Mouse (Mus musculus) gastrocnemius, adult 2 months (tissue): ENCODE measurements around the gene Slc16a11. TPM values are rescaled to one million over a fixed set of nuclear protein-coding genes. Genes with fewer than 3 reads are reported as not detected.

Source experiments
- DNase-seq: peaks from one replicate; pipeline ENCODE4 v3.0.0; 2022
- H3K27ac ChIP-seq: fragments of 200-600 bp; 2 replicates; pipeline ENCODE4 v1.8.1; 2022; ENCODE audit warnings: mild to moderate bottlenecking
- H3K4me3 ChIP-seq: fragments of 200-600 bp; 2 replicates; pipeline ENCODE4 v1.8.1; 2022; ENCODE audit warnings: mild to moderate bottlenecking, moderate library complexity
- CTCF ChIP-seq: fragments of 200-600 bp; IDR thresholded peaks from 2 replicates; pipeline ENCODE4 v1.8.1; 2022; ENCODE audit warnings: antibody characterized with exemption, mild to moderate bottlenecking, moderate library complexity
- intact Hi-C: fragments of 180-260 bp; cut with DNase I; formaldehyde crosslinking; loops from one replicate; pipeline ENCODE4 v1.15.1; 2025
- microRNA-seq: library from miRNA; unstranded; fragments of <30 nt; microRNA quantifications from one replicate; pipeline ENCODE4 v1.2.0, GENCODE M21; 2021
- total RNA-seq, 2 experiments: library from RNA; stranded (reverse); gene quantifications; 2 replicates each; pipeline ENCODE4 v1.2.3; 2021

Gene Slc16a11
- total RNA-seq, 2 experiments from 2014 or later, result not detected

DNA sequence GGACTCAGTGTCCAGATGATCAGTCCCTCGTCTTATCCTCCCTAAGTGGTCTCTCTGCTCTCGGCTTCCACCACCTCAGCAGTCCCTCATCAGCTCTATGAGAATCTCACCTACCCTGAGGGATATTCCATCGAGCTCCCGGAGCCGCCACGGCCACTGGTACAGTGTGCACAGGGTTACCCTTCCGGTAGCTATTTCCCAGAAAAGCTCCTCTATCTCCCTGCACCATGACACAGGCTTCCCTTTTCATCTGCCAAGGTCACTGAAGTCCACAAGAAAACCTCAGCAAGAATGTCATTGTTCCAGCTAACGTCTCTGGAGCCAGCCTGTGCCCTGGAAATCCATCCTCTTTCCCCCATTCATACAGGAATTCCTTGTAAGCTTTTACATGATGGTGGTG is 39.3 kb downstream of the Slc16a11 start:
- TF ChIP-seq CTCF, result no peak
- H3K4me3 ChIP-seq, result no peak overlapping the region
- no peak overlapping the region for H3K27ac ChIP-seq
- intact Hi-C loops, result no loop called here
- no peak for DNase-seq

- no peak for TF ChIP-seq CTCF
- no peak for DNase-seq
- Histone ChIP-seq H3K4me3 (peak overlapping the region; percentile 72), H3K27ac (no peak overlapping the region; the same call in 1 of the 2 replicates)
- intact Hi-C loops, result no loop called here
These were observed 41.8 kb downstream of the Slc16a11 start for GRCm38 (mm10) chr11:70254337-70254736.

- peak within 1 kb of the TSS; percentile 72 for H3K4me3 ChIP-seq
- peak; percentile 66 for TF ChIP-seq CTCF
- peak; percentile 70 for DNase-seq
- H3K27ac ChIP-seq, result peak within 1 kb of the TSS; percentile 69; the same call in 1 of the 2 replicates
- intact Hi-C loops, result loop anchor here (1.0 kb wide), 1 partner anchor 54 kb away; no protein-coding TSS in a partner anchor
These were observed 42.5 kb downstream of the Slc16a11 start, which contains the start of gene Alox12 for GRCm38 (mm10) chr11:70254931-70255531. Gene Alox12, minus strand, starts transcription at chr11:70255353.

- no peak for DNase-seq
- intact Hi-C loops, result no loop called here
- no peak overlapping the region for H3K27ac ChIP-seq
- no peak for TF ChIP-seq CTCF
- H3K4me3 ChIP-seq, result no peak overlapping the region
These were observed 46.5 kb downstream of the Slc16a11 start for GRCm38 (mm10) chr11:70259035-70259434.

GRCm38 (mm10) chr11:70265252-70265651 is 52.7 kb downstream of the Slc16a11 start:
- H3K27ac ChIP-seq, result peak overlapping the region; percentile 63; the same call in 1 of the 2 replicates
- H3K4me3 ChIP-seq, result no peak overlapping the region
- intact Hi-C loops, result no loop called here

GRCm38 (mm10) chr11:70265819-70266218 is 53.3 kb downstream of the Slc16a11 start:
- Histone ChIP-seq H3K4me3 (no peak overlapping the region), H3K27ac (peak overlapping the region; percentile 63)
- intact Hi-C loops, result no loop called here
- DNase-seq, result no peak
- no peak for TF ChIP-seq CTCF

More at GRCm38 (mm10) chr11:70265252-70265651, 52.7 kb downstream of the Slc16a11 start:
- TF ChIP-seq CTCF, result no peak
- no peak for DNase-seq

Small RNA genes within 50 kb of the gene (microRNA-seq; reads per million reads assigned to microRNA genes)
- 8,733 reads per million, percentile 92 among the genes with 10 or more reads in this experiment for gene Mir195a
- not detected for gene Mir497
- gene Mir497b, result not detected

Other genes starting within 250 kb of the Slc16a11 start
- not detected for gene Cldn7, start 248.0 kb upstream of the Slc16a11 start, total RNA-seq
- 100 to 1,000 TPM; 217 to 261 TPM for gene Ctdnep1, start 231.6 kb upstream of the Slc16a11 start, total RNA-seq
- 10 to 100 TPM; 33.0 to 45.2 TPM for gene Elp5, start 230.2 kb upstream of the Slc16a11 start, total RNA-seq
- 100 to 1,000 TPM; 194 to 232 TPM for gene Gabarap, start 221.6 kb upstream of the Slc16a11 start, total RNA-seq
- gene Phf23, start 217.0 kb upstream of the Slc16a11 start, total RNA-seq, result 10 to 100 TPM; 19.2 to 21.8 TPM
- 1 to 10 TPM; 3.6 to 5.0 TPM for gene Dvl2, start 212.2 kb upstream of the Slc16a11 start, total RNA-seq
- gene Acadvl, start 197.3 kb upstream of the Slc16a11 start, total RNA-seq, result 100 to 1,000 TPM; 266 to 502 TPM
- 1 to 10 TPM; 3.2 to 5.2 TPM for gene Dlg4, start 195.8 kb upstream of the Slc16a11 start, total RNA-seq
- gene Asgr1, start 158.7 kb upstream of the Slc16a11 start, total RNA-seq, result not detected
- under 1 TPM; 0.22 to 0.31 TPM for gene Asgr2, start 120.1 kb upstream of the Slc16a11 start, total RNA-seq
- gene Mgl2, start 82.4 kb upstream of the Slc16a11 start, total RNA-seq, result 1 to 10 TPM in 1 of 2 experiments, under 1 TPM in 1; 0.94 to 3.3 TPM
- 1 to 10 TPM; 2.1 to 2.7 TPM for gene Clec10a, start 56.6 kb upstream of the Slc16a11 start, total RNA-seq
- gene Slc16a13, start 8.3 kb downstream of the Slc16a11 start, total RNA-seq, result under 1 TPM; 0.28 to 0.67 TPM
- 1 to 10 TPM; 1.4 to 2.6 TPM for gene Bcl6b, start 17.0 kb downstream of the Slc16a11 start, total RNA-seq
- gene 0610010K14Rik, start 25.2 kb downstream of the Slc16a11 start, total RNA-seq, result 10 to 100 TPM; 33.4 to 37.0 TPM
- 1 to 10 TPM; 3.7 to 4.4 TPM for gene Gm21988, start 27.1 kb downstream of the Slc16a11 start, total RNA-seq
- 100 to 1,000 TPM; 109 to 117 TPM for gene Rnasek, start 27.1 kb downstream of the Slc16a11 start, total RNA-seq
- 1 to 10 TPM; 1.0 to 1.8 TPM for gene Alox12, start 42.6 kb downstream of the Slc16a11 start, total RNA-seq
- gene Alox12e, start 109.9 kb downstream of the Slc16a11 start, total RNA-seq, result not detected
- gene Alox15, start 139.3 kb downstream of the Slc16a11 start, total RNA-seq, result under 1 TPM in 1 of 2 experiments, not detected in 1; 0.17 TPM
- gene Pelp1, start 197.3 kb downstream of the Slc16a11 start, total RNA-seq, result 10 to 100 TPM; 18.5 to 18.7 TPM
- gene Arrb2, start 219.9 kb downstream of the Slc16a11 start, total RNA-seq, result 1 to 10 TPM; 8.3 to 8.4 TPM
- gene Med11, start 239.2 kb downstream of the Slc16a11 start, total RNA-seq, result 1 to 10 TPM; 4.9 to 6.4 TPM
- gene Zmynd15, start 246.7 kb downstream of the Slc16a11 start, total RNA-seq, result under 1 TPM in 1 of 2 experiments, not detected in 1; 0.75 TPM
- gene Cxcl16, start 247.2 kb downstream of the Slc16a11 start, total RNA-seq, result 1 to 10 TPM; 1.2 to 1.4 TPM